Mouse (Mus musculus) limb, embryonic 14.5 days (tissue): ENCODE data around the gene Acvrl1. TPM values are rescaled to one million over a fixed set of nuclear protein-coding genes. Genes with fewer than 3 reads are reported as not detected.
A peak's percentile ranks its signal among the peaks of the same experiment; 100 is the strongest.
"Not testable (repeated sequence)": the region's sequence is repeated elsewhere in the genome, so short reads cannot be mapped to it uniquely, and the experiment has no call there.

Experiments used
- ATAC-seq: fragments of 200-750 bp; cut with Nextera tagmentation; 2 replicates; pipeline ENCODE4 v1.8.0; 2017; ENCODE audit warnings: low read depth, moderate number of reproducible peaks, moderate TSS enrichment; ENCODE audit not compliant: low FRiP score
- DNase-seq: peaks from one replicate; pipeline ENCODE4 v3.0.0-alpha.2; 2015; ENCODE audit warnings: low spot score
- H3K27ac ChIP-seq: fragments of 300-500 bp; sonication (generic); replicated peaks from 2 replicates; pipeline ENCODE4 v1.5.1; 2014; ENCODE audit warnings: low read depth, mild to moderate bottlenecking, low read length, moderate library complexity, mixed read lengths
- H3K27me3 ChIP-seq: fragments of 300-500 bp; sonication (generic); 2 replicates; pipeline ENCODE4 v1.6.1; 2014; ENCODE audit warnings: low read length, mixed read lengths; ENCODE audit not compliant: control insufficient read depth, insufficient read depth
- H3K36me3 ChIP-seq: fragments of 300-500 bp; sonication (generic); 2 replicates; pipeline ENCODE4 v1.6.1; 2014; ENCODE audit warnings: mild to moderate bottlenecking, low read length, moderate library complexity, mixed read lengths; ENCODE audit not compliant: control insufficient read depth, insufficient read depth
- H3K4me1 ChIP-seq: fragments of 300-500 bp; sonication (generic); 2 replicates; pipeline ENCODE4 v1.6.1; 2014; ENCODE audit warnings: antibody characterized with exemption, low read length, mixed read lengths; ENCODE audit not compliant: control insufficient read depth, insufficient read depth
- H3K4me2 ChIP-seq: fragments of 300-500 bp; sonication (generic); replicated peaks from 2 replicates; pipeline ENCODE4 v1.6.1; 2014; ENCODE audit warnings: low read depth, mild to moderate bottlenecking, low read length, moderate library complexity; ENCODE audit not compliant: severe bottlenecking
- H3K4me3 ChIP-seq: fragments of 300-500 bp; sonication (generic); replicated peaks from 2 replicates; pipeline ENCODE4 v1.5.1; 2014; ENCODE audit warnings: low read length
- H3K9ac ChIP-seq: fragments of 300-500 bp; sonication (generic); 2 replicates; pipeline ENCODE4 v1.6.1; 2014; ENCODE audit warnings: mild to moderate bottlenecking, low read depth, low read length, moderate library complexity; ENCODE audit not compliant: severe bottlenecking
- H3K9me3 ChIP-seq: fragments of 300-500 bp; sonication (generic); 2 replicates; pipeline ENCODE4 v1.6.1; 2016; ENCODE audit warnings: low read length; ENCODE audit not compliant: control insufficient read depth
- POLR2A ChIP-seq: fragments of 200-500 bp; IDR thresholded peaks from 2 replicates; pipeline ENCODE4 v1.8.0; 2012; ENCODE audit warnings: inconsistent platforms, mild to moderate bottlenecking, moderate library complexity, borderline replicate concordance; ENCODE audit not compliant: insufficient read depth, insufficient read length; ENCODE audit errors: extremely low read depth
- WGBS: fragments of 180-500 bp; shearing (Covaris S2); extraction: QIAGEN DNeasy Blood & Tissue Kit; methylation state at CpG from one replicate; pipeline ENCODE4 v1.1.7; 2014; 5-methylcytosine and 5-hydroxymethylcytosine counted together
- polyA plus RNA-seq, 2 experiments: library from polyadenylated mRNA; depleted of rRNA in 1 of 2; stranded (reverse) in 1 of 2; unstranded in 1 of 2; fragments of >200 nt; fragmentation: Nextera tagmentation in 1 of 2; extraction: Ambion mirVana in 1 of 2; gene quantifications; 2 replicates each; pipeline versions ENCODE4 v1.2.1 to v1.2.3; 2012 to 2014

The Acvrl1 gene
- polyA plus RNA-seq, 2 experiments, result 8.2 to 16.1 TPM

GRCm38 (mm10) chr15:101107906-101108671 is 20.2 kb upstream of the Acvrl1 start:
- Histone ChIP-seq H3K4me3 (no peak overlapping the region), H3K27me3 (no peaks in the 10 kb centered on the region), H3K9ac (no peak overlapping the region), H3K4me1 (peaks cover 2% of the 10 kb centered on the region; the same call in 1 of the 2 replicates), H3K4me2 (no peak overlapping the region), H3K36me3 (no peaks in the 10 kb centered on the region), H3K9me3 (no peaks in the 10 kb centered on the region), H3K27ac (no peak overlapping the region)
- WGBS, result 91% methylated on average over 5 of the region's 5 CpGs
- no peak for TF ChIP-seq POLR2A
- DNase-seq (no peak), ATAC-seq (no peak)

GRCm38 (mm10) chr15:101113176-101113575 is 15.1 kb upstream of the Acvrl1 start:
- Histone ChIP-seq H3K4me3 (no peak overlapping the region), H3K27ac (0 out of 2 replicates have a peak overlapping the region, but pooled peaks have one; percentile 28), H3K9me3 (no peaks in the 10 kb centered on the region), H3K4me2 (no peak overlapping the region; the same call in 1 of the 2 replicates), H3K36me3 (no peaks in the 10 kb centered on the region), H3K9ac (no peak overlapping the region), H3K27me3 (no peaks in the 10 kb centered on the region), H3K4me1 (peaks cover 2% of the 10 kb centered on the region; the same call in 1 of the 2 replicates)
- ATAC-seq, result no peak
- TF ChIP-seq POLR2A, result no peak
- peak; percentile 47 for DNase-seq
- 62% methylated on average over 8 of the region's 8 CpGs for WGBS

- not testable (repeated sequence) for H3K4me2 ChIP-seq, H3K27ac ChIP-seq, H3K9me3 ChIP-seq, H3K4me3 ChIP-seq, H3K36me3 ChIP-seq, H3K9ac ChIP-seq, H3K27me3 ChIP-seq, DNase-seq, ATAC-seq, H3K4me1 ChIP-seq
- WGBS, result 80% methylated on average over 2 of the region's 2 CpGs
These were observed 14.5 kb upstream of the Acvrl1 start for GRCm38 (mm10) chr15:101113778-101114177.

- no peak for TF ChIP-seq POLR2A
- DNase-seq, result no peak
- Histone ChIP-seq H3K27ac (no peak within 1 kb of the TSS), H3K27me3 (no peaks in the 10 kb centered on the region), H3K4me1 (peaks cover 2% of the 10 kb centered on the region; the same call in 1 of the 2 replicates), H3K9me3 (no peaks in the 10 kb centered on the region), H3K4me3 (no peak within 1 kb of the TSS), H3K4me2 (no peak within 1 kb of the TSS), H3K9ac (no peak within 1 kb of the TSS), H3K36me3 (no peaks in the 10 kb centered on the region)
- 73% methylated on average over 5 of the region's 5 CpGs for WGBS
- no peak for ATAC-seq
These were observed 12.7 kb upstream of the Acvrl1 start, which contains the start of gene Ankrd33 for GRCm38 (mm10) chr15:101115511-101116110. TSS of gene Ankrd33 (plus strand) at chr15:101115755.

GRCm38 (mm10) chr15:101118399-101119125 is 9.8 kb upstream of the Acvrl1 start:
- WGBS, result 52% methylated on average over 14 of the region's 14 CpGs
- no peak overlapping the region for H3K4me2 ChIP-seq
- no peaks in the 10 kb centered on the region for H3K9me3 ChIP-seq
- no peaks in the 10 kb centered on the region for H3K4me1 ChIP-seq
- no peak overlapping the region for H3K27ac ChIP-seq
- DNase-seq, result peak; percentile 61
- ATAC-seq, result no peak
- no peak overlapping the region for H3K4me3 ChIP-seq
- 0 out of 2 replicates have a peak overlapping the region, but pooled peaks have one; percentile 7 for H3K9ac ChIP-seq
- H3K27me3 ChIP-seq, result no peaks in the 10 kb centered on the region
- no peak for TF ChIP-seq POLR2A
- H3K36me3 ChIP-seq, result no peaks in the 10 kb centered on the region
